Mouse (Mus musculus) heart, postnatal 25 days (tissue): Measurements from ENCODE around the gene Rbfox2. TPM values are rescaled to one million over a fixed set of nuclear protein-coding genes. Genes with fewer than 3 reads are reported as not detected.

Experiments used
- DNase-seq: peaks from one replicate; pipeline ENCODE4 v3.0.0; 2022; ENCODE audit warnings: low spot score
- intact Hi-C: fragments of 180-260 bp; cut with DNase I; formaldehyde crosslinking; loops from one replicate; pipeline ENCODE4 v1.15.1; 2025
- total RNA-seq, 2 experiments: library from RNA; stranded (reverse); gene quantifications; 2 replicates each; pipeline ENCODE4 v1.2.3; 2021

Rbfox2 gene
- total RNA-seq, 2 experiments from 2014 or later, result 111 to 117 TPM

DNA sequence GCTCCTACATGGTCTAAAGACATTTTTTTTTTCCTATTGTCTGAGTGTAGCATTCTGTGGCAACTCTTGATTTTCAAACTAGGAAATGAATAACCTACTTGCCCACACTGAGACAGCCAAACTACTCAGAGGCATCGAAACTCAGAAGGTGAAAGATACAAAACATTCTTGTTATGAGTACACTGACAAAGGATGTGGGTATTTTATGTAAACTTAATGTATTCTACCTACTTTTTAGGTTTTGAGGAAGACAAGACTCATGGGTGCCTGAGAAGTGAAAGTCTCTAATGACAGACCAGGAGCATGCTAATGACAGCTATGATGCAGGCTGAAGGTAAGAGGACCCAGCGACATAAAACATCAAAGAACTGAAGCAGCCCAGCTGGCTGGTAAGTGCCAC is 184.0 kb downstream of the Rbfox2 start:
- DNase-seq, result no peak
- intact Hi-C loops, result no loop called here

DNA sequence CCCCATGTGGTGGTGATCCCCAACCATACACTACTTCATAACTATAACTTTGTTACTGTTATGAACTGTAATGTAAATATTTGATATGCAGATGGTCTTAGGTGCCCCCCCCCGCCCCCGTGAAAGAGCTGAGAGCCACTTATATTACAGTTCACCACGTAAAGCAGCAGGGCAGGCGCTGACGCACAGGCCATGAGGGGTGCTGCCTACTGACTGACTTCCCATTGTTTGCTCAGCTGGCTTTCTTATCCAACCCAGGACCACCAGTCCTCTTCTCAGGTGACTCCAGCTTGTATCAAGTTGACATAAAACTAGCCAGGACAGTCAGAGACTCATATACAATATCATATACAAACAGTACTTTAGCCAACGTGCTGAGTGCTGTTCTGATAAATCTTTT is 184.6 kb downstream of the Rbfox2 start:
- intact Hi-C loops, result no loop called here
- no peak for DNase-seq

DNA sequence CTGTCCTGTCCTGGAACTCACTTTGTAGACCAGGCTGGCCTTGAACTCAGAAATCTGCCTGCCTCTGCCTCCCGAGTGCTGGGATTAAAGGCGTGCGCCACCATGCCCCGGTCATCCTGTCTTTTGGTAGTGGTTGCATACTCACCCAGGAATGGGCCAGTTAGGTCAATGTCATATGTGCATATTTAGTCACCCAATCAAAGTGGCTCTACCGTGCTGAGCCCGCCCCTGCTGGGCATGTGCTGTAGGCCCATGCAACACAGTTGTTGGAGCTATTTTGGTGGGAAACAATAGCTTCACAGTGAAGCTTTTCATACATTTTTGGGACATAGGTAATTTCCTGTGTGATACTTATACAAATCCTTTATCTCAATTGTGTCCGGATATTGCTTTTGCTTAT is 187.1 kb downstream of the Rbfox2 start:
- DNase-seq, result no peak
- intact Hi-C loops, result no loop called here

GRCm38 (mm10) chr15:77117209-77117608 is 189.6 kb downstream of the Rbfox2 start:
- intact Hi-C loops, result no loop called here
- no peak for DNase-seq

- no peak for DNase-seq
- intact Hi-C loops, result no loop called here
Observed at GRCm38 (mm10) chr15:77116139-77116722, 190.6 kb downstream of the Rbfox2 start.

DNA sequence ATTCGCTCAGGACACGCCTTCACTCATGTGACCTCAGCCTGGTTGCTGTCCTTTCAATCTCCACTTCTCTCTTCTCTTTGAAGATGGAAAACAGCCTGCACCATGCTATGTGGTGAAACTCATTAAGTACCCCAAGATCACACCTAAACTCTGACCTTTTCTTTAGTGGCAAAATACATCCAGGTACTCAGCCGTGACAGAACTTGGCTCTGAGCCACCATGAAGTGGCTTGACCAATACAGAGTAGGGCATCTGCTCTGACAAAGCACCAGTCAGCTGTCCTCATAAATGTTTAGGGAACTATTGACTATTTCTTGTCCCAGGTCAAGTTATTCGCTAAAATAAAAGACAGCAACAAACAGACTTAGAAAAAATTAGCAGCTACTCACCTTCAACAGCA is 191.3 kb downstream of the Rbfox2 start:
- DNase-seq, result no peak
- intact Hi-C loops, result no loop called here

GRCm38 (mm10) chr15:77113591-77113990 is 193.2 kb downstream of the Rbfox2 start:
- intact Hi-C loops, result no loop called here
- no peak for DNase-seq

DNA sequence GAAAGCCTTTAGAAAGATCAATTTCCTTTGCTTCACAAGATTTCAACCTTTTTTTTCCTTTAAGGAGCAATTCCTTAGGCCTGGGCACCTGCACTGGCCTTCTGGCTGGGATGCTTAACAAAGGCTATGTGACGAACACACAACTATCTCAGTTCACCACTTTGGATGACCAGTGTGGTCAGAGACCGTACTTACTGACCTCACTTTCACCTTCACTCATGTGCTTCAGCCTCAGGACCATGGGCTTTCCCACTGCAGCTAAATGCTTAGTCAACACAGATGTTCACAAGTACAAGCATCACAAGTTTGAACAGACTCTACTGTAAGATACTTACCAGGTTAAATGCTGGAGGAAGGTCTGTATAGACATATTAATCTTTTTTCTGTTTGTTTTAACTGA is 194.4 kb downstream of the Rbfox2 start:
- intact Hi-C loops, result no loop called here
- DNase-seq, result no peak

DNA sequence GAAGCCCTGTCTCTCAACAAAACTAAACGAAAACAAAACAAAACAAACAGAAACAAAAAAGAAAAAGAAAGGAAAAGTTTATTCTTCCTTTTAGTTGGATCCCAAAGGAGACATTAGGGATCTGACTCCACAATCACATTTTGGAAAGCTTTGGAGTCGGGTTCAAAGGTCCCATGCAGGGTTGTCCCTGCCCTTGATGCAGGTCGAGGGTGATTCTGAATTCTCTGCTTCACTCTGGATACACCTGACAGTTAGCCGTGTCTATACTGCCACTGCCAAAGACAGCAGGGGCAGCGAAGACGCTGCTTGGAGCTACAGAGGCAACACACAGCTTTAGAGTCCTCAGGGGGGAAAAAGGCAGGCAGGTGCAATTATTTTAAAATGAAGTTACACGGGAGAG is 194.9 kb downstream of the Rbfox2 start:
- intact Hi-C loops, result no loop called here

GRCm38 (mm10) chr15:77110452-77110851 is 196.4 kb downstream of the Rbfox2 start:
- intact Hi-C loops, result no loop called here

More for the DNA sequence above, 194.9 kb downstream of the Rbfox2 start:
- DNase-seq, result no peak

GRCm38 (mm10) chr15:77107169-77107908 is 199.5 kb downstream of the Rbfox2 start:
- no peak for DNase-seq
- intact Hi-C loops, result loop anchor here (5.0 kb wide), 1 partner anchor 115 kb away; no protein-coding TSS in a partner anchor

More at GRCm38 (mm10) chr15:77110452-77110851, 196.4 kb downstream of the Rbfox2 start:
- DNase-seq, result no peak

DNA sequence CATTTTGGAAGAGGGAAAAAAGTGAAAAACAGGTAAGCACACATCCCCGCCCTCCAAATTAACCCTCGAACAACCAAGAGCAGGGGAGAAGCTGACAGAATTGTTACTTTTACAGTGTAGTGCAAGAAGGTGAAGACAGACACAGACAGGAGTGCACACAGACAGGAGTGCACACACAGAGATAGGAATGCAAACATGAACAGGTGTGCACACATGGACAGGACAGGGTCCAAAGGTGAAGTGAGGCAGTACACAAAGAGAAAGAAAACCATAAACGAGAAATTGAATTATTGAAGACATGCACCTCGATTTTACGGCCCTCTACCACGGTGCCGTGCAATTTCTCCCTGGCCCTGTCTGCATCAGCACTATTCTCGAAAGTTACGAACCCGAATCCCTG is 201.5 kb downstream of the Rbfox2 start:
- intact Hi-C loops, result loop anchor here (5.0 kb wide), 1 partner anchor 117 kb away; no protein-coding TSS in a partner anchor

GRCm38 (mm10) chr15:77104349-77105158 is 202.2 kb downstream of the Rbfox2 start:
- intact Hi-C loops, result loop anchor here (5.0 kb wide), 1 partner anchor 118 kb away; no protein-coding TSS in a partner anchor

More for the DNA sequence above, 201.5 kb downstream of the Rbfox2 start:
- DNase-seq, result no peak

DNA sequence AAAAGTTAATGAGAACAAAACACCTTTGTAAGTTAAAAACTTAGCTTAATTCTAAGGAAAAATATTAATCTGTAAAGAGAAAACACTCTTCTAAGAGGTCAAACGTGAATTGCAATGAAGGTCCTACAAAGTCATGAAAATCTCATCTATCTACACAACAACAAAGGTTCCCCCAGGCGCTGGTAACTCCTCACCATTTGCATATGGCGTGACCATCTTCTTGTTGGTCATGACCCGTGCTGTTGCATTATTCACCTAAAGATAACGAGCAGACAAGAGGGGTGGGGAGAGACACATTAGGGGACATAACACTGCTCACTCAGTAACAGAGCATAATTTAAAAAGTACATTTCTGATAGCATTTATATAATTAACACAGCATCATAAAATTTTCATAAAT is 204.1 kb downstream of the Rbfox2 start:
- intact Hi-C loops, result no loop called here
- DNase-seq, result no peak

More at GRCm38 (mm10) chr15:77104349-77105158, 202.2 kb downstream of the Rbfox2 start:
- DNase-seq, result no peak

DNA sequence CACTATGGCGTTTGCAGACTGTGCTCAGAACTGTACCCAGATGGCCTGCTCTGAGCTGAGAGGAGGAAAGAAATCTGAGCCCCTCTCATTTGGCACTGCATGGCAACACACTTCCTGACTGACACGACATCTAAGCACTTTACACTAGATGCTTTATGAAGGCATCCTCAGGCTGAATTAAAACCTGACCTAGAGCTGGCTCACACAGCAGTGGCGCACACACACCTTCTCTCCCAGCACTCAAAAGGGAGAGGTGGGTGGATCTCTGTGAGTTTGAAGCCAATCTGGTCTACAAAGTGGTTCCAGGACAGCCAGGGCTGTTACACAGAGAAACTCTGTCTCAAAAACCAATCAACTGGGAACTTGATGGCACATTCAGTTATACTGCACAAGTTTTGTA is 207.0 kb downstream of the Rbfox2 start:
- intact Hi-C loops, result no loop called here
- DNase-seq, result no peak

GRCm38 (mm10) chr15:77097358-77097757 is 209.4 kb downstream of the Rbfox2 start:
- intact Hi-C loops, result no loop called here
- DNase-seq, result no peak

DNA sequence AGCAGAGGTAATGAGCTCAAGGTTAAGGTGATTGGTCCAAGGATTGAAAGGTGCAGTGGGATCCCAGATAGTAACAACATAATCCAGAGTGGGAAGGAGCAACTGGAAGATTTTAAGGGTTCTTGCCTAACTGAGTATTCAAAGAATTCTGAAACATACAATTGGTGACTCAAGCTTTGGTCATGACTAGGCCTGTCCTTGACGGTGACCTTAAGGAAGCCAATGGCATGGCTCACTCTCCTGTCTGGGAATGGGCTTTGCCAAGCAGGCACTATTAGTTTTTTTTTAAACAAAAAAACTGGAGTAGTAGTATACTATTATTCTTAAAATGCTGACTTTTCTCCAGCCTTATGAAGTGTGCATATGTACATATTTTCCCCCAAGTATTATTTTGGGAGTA is 211.6 kb downstream of the Rbfox2 start:
- DNase-seq, result no peak
- intact Hi-C loops, result no loop called here

- intact Hi-C loops, result no loop called here
- no peak for DNase-seq
Observed at GRCm38 (mm10) chr15:77094431-77094830, 212.4 kb downstream of the Rbfox2 start.

GRCm38 (mm10) chr15:77091394-77091793 is 215.4 kb downstream of the Rbfox2 start:
- no peak for DNase-seq
- intact Hi-C loops, result no loop called here

DNA sequence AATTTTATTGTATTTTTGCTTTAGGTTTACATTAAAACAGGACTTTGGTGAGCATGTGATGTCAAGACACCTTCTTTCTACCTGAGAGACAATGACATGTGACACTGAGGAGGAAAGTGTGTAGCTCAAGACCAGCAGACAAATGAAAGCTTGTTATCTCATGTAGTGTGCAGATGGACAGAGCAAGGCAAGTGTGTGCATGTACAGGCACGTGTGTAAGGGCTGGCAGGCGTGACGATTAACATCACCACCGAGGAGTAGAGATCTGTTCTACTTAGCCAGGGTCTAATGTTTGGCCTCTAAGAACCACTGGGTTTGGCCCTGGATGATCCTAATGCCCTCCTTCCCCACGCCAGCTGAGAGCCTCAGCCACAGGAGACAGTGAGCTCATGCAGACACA is 216.3 kb downstream of the Rbfox2 start:
- DNase-seq, result no peak

DNA sequence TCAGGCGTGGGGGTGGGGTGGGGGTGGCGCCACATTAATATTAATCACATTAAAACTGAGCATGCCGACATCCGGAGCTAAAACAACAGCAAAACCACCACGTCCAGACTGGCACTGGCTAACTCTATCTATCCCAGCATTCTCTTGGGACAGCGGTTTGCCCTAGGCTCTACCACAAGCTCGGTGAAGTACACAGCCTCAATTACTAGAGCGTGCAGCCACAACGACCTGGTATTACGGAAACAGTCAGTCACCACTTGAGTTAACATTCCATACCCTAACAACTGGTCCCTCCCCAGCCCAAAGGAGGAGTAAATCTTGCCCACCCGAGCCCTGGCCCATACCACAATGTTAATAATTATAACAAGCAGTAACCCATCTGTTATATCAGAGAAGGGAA is 217.6 kb downstream of the Rbfox2 start:
- no peak for DNase-seq

More for the DNA sequence above, 216.3 kb downstream of the Rbfox2 start:
- intact Hi-C loops, result no loop called here

More for the DNA sequence above, 217.6 kb downstream of the Rbfox2 start:
- intact Hi-C loops, result no loop called here
